Mouse (Mus musculus) brain, adult 10 weeks (tissue): ENCODE data around the gene Cybrd1. TPM values are rescaled to one million over a fixed set of nuclear protein-coding genes. Genes with fewer than 3 reads are reported as not detected.

Source experiments
- polyA plus RNA-seq: library from polyadenylated mRNA; stranded (reverse); fragments of 350-450 nt; fragmentation: Illumina TruSeq; extraction: RNeasy Lipid Tissue Mini Kit (QIAGEN cat#74804); gene quantifications from one replicate; pipeline ENCODE4 v1.2.3, GENCODE M21; 2015; ENCODE audit warnings: low read depth, low replicate concordance

Cybrd1 gene
- polyA plus RNA-seq: 0.80 TPM

GRCm38 (mm10) chr2:71117797-71118708 is at the start of gene Cybrd1:
Cybrd1 (plus strand) TSS chr2:71117923.

Other genes with a start within 250 kb of the Cybrd1 start
- 8.5 TPM for gene Dcaf17, start 62.6 kb upstream of the Cybrd1 start, polyA plus RNA-seq
- 16.0 TPM for gene Mettl8, start 62.3 kb upstream of the Cybrd1 start, polyA plus RNA-seq
- 133 TPM for gene Dync1i2, start 93.8 kb downstream of the Cybrd1 start, polyA plus RNA-seq
- gene Slc25a12, start 249.8 kb downstream of the Cybrd1 start, polyA plus RNA-seq: 141 TPM